Mouse (Mus musculus) heart, embryonic 15.5 days (tissue): ENCODE data around the gene Havcr1. TPM values are rescaled to one million over a fixed set of nuclear protein-coding genes. Genes with fewer than 3 reads are reported as not detected.

Source experiments
- polyA plus RNA-seq: library from polyadenylated mRNA; unstranded; fragments of >200 nt; fragmentation: Nextera tagmentation; extraction: Ambion mirVana; gene quantifications from 2 replicates; pipeline ENCODE4 v1.2.1, GENCODE M21; 2015

Havcr1 gene
- polyA plus RNA-seq, 1 experiment from 2014 or later: 0.06 TPM

Other genes starting within 250 kb of the Havcr1 start
- not detected in 2 replicates for gene Gm12169, start 210.9 kb upstream of the Havcr1 start, polyA plus RNA-seq
- 0.06 and 0.33 TPM in 2 replicates for gene BC053393, start 163.5 kb upstream of the Havcr1 start, polyA plus RNA-seq
- not detected in 2 replicates for gene Dppa1, start 105.8 kb upstream of the Havcr1 start, polyA plus RNA-seq
- gene Timd2, start 28.0 kb upstream of the Havcr1 start, polyA plus RNA-seq: 0.39 TPM in 1 of 2 replicates, not detected in the other
- 0.37 and 0.42 TPM in 2 replicates for gene Timd4, start 75.7 kb downstream of the Havcr1 start, polyA plus RNA-seq